Mouse (Mus musculus) ES-Bruce4 (cell line): ENCODE results near the gene Mlec.

ENCODE experiments used
- CTCF ChIP-seq: IDR thresholded peaks from one replicate; pipeline ENCODE4 v1.8.1; 2011; ENCODE audit warnings: low read depth, low read length
- POLR2A ChIP-seq: IDR thresholded peaks from one replicate; pipeline ENCODE4 v1.8.1; 2011; ENCODE audit warnings: low read length; ENCODE audit not compliant: insufficient read depth

DNA sequence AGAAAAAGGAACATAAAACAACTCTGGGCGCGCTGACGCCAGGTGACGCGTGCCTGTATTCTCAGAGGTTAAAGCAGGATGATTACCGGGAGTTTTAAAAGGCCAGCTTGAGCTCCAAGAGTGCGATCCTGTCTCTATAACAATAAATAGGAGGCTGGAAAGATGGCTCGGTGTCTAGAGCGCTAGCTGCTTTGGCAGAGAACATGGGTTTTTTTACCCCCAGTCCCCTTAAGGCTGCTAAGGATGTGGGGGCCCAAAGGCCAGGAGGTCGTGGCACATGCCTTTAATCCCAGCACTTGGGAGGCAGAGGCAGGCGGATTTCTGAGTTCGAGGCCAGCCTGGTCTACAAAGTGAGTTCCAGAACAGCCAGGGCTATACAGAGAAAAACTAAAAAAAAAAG is 1.2 kb upstream of the Mlec start:
- TF ChIP-seq CTCF (no peak), POLR2A (no peak)
